Mouse (Mus musculus) megakaryocyte-erythroid progenitor cell, adult 5-6 weeks (primary cell): ENCODE measurements around the gene Dnajb1. TPM values are rescaled to one million over a fixed set of nuclear protein-coding genes. Genes with fewer than 3 reads are reported as not detected.

Experiments used
- ATAC-seq: replicated peaks from 2 replicates; pipeline ENCODE4 v1.8.0; 2016; ENCODE audit warnings: mild to moderate bottlenecking, inconsistent platforms; ENCODE audit not compliant: severe bottlenecking, poor library complexity, low FRiP score, low TSS enrichment
- total RNA-seq, 2 experiments: library from RNA; stranded (forward) in 1 of 2; stranded (reverse) in 1 of 2; fragments of 200-1000, 215-1000 nt in 1 of 2; fragments of >200 nt in 1 of 2; fragmentation: Nextera tagmentation in 1 of 2; gene quantifications; 2 replicates each; pipeline ENCODE4 v1.2.3; 2014 to 2017

Gene Dnajb1
- total RNA-seq, 2 experiments from 2014 or later, result 50.2 to 52.6 TPM

DNA sequence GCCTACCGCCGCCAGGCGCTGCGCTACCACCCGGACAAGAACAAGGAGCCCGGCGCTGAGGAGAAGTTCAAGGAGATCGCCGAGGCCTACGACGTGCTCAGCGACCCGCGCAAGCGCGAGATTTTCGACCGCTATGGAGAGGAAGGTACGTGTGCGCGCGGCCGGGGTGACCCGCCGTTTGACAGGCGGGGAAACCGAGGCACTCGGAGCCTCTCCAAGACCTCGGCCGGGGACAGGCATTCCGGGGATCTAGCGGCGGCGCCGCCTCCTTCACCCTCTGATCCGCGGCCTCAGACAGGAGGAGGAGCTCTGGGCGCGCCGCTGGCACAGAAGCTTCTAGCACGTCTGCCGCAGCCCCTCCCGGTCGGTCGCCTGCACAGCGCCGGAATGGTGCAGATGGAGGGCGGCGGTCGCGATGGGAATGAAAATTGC lies 421 bp downstream of the Dnajb1 start:
- peak; percentile 66 for ATAC-seq

DNA sequence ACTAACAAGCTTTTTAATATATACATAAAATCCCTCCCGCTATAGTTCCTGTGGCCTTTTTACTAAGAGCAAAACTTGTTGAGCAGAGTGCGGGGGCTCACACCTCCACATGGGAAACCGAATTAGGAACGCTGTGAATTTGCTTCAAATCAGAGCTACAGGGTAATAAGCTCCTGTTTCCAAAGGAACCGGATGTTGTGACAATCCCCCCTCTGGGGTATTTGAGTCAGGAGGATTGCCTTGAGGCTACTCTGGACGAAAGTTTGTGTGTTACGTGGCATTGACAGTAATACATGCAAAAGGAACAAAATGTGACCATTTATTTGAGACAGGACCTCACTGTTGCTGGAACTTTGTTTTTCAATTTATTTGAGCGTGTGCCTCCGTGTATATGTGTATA lies 1.1 kb downstream of the Dnajb1 start:
- no peak for ATAC-seq

DNA sequence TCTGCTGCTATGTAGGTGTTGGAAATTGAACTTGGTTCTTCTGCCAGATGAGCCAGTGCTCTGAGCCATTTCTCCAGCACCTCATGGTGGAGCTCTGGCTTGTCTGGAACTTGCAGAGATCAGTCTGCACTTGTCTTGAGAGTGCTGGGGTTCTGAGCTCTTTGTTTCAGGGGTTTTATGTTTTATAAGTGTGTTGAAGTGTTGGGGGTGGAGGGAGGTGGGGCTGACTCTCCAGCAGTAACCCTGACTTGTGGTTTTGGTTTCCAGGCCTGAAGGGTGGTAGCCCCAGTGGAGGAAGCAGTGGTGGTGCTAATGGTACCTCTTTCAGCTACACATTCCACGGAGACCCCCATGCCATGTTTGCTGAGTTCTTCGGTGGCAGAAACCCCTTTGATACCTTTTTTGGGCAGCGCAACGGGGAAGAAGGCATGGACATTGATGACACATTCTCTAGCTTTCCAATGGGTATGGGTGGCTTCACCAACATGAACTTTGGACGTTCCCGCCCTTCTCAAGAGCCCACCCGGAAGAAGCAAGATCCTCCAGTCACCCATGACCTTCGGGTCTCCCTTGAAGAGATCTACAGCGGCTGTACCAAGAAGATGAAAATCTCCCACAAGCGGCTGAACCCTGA lies 1.7 kb downstream of the Dnajb1 start:
- ATAC-seq, result no peak

DNA sequence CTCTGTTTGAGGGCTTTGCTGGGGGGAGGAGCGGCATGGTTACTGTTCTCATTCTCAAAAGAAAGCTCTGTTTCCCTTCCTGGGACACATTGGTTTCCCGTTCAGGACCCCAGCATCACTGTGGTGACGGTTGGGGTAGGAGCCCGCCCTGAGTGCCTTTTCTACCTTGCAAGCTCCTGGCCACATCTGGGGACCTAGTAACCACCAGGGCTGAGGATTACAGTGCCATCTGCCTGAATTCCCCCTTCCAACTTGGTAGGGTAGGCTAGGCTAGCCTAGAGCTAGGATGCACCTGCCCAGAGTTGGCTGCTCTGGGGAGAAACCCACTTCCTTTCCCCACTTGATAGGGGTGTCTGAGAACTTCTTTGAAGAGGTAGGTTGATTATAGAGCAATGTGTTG lies 3.9 kb downstream of the Dnajb1 start:
- no peak for ATAC-seq

DNA sequence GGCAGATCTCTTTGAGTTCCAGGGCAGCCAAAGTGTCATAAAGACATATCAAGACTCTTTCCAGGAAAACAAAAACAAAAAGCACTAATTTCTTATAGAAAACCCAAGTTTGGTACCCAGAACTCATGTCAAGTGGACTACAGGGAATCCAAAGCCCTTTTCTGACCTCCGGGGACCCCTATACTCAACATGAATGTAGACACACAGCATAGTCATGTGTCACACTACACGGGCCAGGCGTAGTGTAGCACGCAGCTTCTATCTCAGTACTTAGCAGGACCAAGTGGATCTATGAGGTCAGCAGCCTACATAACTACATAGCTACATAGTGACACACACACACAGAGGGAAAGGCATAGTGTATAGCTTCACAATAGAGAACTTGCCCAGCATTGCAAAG lies 5.7 kb downstream of the Dnajb1 start:
- no peak for ATAC-seq

DNA sequence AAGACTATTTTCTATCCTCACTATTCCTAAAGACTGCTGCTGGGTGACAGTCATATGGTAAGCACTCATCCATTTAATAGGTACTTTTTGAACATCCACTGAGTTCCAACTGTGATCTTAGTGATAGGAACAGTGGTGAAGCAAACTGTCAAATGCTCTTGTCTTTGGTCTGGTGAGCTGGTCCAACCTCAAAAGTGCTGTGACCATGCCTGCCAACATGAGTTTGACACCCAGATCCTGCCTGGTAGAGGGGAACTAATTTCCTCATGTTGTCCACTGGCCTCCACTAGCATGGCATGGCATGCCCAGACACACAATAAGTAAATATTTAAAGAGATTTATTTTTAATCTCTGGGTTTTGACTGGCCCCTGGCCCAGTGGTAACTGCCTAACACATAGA lies 8.6 kb downstream of the Dnajb1 start:
- ATAC-seq, result no peak

DNA sequence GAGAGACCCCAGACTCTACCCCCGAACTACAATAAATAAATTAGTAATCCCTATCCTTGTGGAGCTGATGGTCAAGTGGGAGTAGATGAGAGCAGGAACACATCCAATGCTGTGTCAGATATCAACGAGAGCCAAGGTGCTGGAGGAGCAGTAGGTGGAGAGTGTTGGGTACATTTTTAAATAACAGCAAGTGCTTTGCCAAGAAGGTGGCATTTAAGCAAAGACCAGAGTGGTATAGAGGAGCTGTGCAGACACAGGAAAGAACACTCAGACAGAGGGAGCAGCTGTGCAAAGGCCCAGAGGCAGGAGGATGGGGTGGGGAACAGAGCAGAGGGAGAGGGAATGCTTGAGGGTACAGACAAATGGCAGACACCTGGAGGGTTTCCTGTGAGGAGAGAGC lies 9.1 kb downstream of the Dnajb1 start:
- ATAC-seq, result no peak

DNA sequence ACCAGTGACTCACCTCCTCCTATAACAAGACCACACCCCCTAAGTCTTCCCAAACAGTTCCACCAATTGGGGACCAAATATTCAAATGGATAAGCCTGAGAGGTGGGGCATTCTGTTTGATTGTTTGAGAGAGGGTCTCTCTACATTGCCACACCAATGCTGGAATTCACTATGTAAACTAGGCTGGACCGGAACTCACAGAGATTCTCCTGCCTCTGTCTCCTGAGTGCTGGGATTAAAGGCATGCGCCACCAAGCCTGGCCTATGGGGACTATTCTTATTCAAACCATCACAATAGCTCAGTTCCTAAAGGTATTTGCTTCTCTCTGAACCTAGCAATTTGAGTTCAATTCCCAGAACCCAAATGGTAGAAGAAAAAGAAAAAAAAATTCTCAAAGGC lies 10.6 kb downstream of the Dnajb1 start:
- ATAC-seq, result no peak

DNA sequence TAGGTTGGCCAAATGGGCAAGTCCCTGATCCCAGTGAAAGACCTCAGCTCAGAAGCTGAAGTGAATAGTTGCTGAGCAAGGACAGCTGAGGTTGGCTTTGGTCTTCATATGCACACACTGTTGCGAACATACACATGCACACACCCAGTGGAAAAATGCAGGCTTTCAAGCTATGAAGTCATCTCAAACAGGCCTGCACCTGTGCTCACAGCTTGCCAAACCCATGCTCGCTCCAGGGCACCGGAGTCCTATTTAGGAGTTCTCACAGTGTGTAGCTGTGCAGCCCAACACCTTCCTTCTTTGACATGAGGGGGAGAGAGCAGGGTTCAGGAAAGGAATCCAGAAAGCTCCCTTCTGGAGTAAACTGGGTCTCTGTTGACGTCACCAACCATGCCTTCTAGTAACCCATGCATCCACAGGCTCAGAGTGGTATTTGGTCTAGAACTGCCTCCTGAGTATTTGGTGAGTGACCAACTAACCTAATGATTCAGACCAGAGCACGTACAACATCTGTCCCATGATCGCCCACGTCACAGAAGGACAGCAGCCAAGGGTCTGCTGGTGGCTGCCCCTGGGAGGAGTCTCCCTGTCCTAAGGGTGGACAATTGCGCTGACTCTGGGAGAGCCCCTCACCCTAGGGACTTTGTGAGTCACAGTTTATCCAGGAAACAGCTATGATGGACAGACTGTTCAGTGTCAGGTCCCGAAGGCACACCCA lies 11.7 kb downstream of the Dnajb1 start:
- no peak for ATAC-seq

DNA sequence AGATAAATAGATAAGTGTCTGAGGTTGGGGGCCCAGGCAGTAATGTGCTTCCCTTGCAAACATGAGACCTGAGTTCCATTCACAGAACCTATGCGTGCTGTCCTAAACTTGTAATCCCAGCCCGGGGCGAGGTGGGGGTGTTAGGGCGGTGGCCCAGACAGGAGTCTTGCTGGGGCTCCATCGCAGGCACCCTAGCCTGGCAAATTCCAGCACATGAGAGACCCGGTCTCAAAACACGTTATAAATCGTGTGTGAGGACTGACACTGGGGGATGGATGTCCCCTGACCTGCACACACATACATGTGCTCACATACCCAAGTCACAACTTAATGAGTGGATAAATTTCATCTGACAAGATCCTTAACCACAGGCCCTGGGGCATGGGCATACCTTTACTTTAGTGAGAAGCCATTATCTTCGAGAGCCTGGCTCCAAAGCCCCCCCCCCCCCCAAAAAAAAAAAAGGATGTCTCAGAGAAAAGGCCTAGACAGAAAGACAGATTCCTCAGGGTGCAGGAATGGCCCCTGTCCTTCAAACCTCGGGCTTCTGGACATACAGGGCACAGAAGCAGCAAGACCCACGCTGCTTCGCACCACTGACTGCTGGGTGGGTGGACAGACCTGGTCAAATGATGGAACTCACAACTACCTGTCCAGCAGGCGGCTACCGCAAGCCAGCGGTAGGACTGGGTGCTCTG lies 13.8 kb downstream of the Dnajb1 start:
- no peak for ATAC-seq

DNA sequence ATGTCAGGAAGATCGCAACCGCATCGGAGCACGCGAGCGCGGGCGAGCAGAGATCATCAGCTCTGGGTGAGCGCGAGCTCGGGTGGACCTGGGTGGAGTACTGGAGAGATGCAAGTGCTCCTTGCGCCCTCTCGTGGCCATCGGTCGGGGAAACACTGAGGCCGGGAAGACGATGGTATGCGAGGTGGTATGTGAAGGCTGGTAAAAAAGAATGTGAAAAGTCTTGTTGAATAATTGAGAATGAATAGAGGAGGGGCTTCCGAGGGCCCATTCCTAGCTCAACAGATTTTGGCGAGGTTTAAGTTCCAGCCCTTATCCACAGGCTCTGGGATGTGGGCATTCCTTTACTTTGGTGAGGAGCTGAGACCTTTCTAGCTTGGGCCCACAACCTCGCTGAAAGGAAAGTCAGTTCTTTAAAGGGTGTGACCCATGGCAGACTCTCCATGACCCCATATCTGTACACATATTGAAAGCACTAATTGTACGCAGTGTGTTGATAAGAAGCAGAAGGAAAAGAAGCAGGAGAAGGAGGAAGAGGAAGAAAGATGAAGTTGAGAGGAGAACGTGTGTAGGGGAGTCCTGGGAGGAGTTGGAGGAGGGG lies 14.5 kb downstream of the Dnajb1 start:
- peak; percentile 73 for ATAC-seq

DNA sequence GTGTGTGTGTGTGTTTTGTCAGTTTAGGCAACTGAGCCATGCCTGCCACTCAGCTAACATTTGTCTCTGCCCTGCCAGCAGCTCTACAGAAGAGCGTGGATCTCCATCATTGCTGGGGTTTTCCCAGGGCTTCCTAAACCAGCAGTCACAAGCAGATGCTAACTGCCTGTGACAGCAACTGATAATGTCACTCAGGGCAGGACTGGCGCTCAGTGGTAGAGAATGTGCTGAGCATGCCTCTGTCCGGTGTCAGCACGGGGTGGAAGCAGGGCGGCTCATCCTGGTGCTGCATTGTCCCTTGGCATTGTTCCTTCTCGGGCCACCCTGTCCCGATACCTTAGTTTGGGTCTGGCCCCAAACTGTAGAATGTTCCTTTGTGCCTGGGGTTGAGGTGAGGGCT lies 15.6 kb downstream of the Dnajb1 start:
- ATAC-seq, result peak; percentile 53

DNA sequence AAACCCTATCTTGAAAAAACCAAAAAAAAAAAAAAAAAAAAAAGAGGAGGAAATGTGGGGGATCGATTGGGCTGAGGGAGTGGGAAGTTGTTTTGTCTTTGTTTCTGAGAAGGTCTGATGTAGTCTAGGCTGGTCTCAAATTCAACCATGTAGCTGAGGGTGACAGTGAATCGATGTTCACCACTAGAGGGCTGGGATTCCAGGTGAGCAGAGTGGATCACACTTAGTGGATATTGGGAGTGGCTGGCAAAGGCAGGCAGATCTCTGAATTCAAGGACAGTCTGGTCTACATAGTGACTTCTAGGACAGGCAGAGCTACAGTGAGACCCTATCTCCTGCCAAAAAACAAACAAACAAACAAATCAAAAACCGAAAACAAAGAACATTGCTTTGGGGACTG lies 16.7 kb downstream of the Dnajb1 start:
- ATAC-seq, result no peak

DNA sequence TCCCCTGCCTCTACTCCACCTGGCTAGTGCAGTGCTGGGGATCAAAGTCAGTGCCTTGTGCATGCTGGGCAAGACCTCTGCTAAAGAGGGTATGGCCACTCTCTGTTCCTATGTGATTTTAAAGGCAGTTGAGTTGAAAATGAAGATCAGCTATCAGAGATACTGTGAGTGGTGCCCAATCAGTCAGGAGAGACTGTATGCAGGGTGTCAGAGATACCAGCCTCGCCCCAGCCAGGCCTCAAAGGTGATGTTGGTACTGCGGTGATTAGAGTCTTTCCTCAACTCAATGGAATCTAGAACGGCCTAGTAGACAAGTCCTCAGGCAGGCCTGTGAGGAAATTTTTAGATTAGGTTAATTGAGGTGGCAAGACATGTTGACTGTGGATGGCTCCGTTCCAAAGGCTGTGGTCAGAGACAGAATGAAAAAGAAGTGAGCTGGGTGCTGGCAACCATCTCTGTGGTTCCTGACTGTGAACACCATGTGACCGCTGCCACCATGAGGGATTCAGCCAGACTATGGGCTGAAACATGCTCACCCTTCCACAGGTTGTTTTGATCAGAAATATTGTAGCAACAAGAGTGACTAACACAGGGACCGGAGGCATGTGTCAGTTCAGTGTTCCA lies 17.8 kb downstream of the Dnajb1 start:
- peak; percentile 79 for ATAC-seq

DNA sequence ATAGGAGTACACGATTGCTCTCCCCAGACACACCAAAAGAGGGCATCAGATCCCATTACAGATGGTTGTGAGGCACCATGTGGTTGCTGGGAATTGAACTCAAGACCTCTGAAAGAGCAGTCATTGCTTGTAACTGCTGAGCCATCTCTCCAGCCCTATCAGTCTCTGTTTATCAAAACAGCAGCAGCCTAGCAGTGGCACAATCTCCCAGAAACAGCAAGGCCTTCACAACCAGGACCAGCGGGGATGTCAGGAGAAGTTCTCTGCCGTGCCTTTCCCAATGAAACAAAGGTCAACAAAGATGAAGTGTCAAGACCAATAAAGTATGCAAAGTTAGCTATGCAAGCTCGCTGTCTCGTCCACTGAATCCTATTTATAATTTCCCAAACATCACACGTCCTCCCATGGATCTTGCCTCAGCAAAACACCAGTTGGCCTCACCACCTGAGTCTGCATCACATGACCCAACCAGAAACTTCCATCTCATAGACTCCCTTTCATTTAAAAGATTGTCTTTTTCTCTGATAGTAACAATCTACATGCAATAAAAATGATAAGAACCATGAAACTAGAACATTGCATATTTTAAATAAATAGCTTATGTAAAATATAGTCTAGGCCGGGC lies 24.2 kb downstream of the Dnajb1 start:
- ATAC-seq, result peak; percentile 75

DNA sequence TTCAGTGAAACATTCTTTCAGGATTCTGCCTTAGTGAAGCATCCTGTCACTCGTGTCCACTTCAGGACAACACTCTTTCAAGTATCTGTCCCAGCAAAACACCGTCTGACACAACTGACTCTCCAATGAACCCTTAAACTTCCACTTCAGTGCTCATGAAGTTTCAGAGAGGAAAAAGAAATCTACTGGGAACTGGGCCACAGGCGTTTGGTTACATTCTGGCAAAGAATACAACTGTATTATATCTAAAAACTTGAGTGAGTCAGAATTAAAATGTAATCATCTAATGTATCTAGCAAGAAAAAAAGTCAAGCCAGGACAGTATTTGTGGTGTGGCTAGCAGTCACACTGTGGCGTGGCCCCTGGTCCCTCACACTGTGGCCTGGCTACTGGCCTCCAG lies 30.9 kb downstream of the Dnajb1 start:
- ATAC-seq, result no peak

DNA sequence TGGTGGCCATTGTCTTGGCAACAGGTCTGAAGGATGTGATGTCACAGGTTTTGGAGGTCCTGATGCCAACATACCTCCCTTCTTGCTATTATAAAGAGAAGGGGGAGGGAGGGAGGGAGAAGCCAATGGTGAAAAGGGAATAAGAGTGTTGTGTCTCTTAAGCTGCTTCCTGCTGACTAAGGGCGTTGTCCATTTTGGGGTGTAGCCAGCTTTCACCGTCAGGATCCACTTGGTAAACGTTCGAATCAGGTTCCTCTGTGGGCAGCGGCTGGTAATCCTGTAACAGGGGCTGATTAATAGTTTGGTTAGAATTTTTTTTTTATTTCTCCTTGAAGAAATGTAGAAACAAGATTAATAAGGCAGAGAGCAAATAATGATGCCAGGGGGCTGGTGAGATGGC lies 31.7 kb downstream of the Dnajb1 start:
- ATAC-seq, result no peak

DNA sequence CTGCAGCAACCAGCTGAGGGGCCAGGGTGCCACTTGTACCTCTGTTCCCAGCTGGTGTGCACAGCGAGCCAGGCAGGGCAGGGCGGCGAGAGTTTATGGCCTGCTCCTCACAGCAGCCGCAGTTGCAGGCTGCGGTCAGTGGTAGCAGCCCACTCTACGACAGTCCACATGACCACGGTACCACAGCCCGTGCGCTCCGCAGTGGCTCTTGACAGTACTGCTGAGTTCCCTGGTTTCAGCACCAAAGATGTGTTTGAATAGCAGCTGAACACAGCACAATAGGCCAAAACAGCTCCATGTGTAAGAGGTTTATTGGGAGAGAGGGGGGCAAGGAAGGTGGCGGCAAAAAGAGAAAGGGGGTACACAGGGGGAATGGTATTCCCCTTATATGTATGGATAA lies 39.5 kb downstream of the Dnajb1 start:
- no peak for ATAC-seq

DNA sequence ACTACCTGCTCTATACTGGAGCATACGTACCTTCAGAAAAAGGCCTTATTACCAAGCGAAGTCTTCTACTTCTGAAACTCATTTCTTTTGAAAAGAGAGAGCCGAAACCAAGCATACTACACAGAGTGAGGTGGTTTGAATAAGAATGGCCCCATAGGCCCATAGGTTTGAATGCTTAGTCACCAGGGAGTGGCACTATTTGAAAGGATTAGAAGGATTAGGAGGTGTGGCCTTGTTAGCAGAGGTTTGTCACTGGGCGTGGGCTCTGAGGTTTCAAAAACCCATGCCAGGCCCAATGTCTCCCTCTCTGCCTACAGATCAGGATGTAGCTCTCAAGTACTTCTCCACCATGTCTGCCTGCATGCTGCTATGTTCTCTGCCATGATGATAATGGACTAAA lies 40.0 kb downstream of the Dnajb1 start:
- ATAC-seq, result no peak

DNA sequence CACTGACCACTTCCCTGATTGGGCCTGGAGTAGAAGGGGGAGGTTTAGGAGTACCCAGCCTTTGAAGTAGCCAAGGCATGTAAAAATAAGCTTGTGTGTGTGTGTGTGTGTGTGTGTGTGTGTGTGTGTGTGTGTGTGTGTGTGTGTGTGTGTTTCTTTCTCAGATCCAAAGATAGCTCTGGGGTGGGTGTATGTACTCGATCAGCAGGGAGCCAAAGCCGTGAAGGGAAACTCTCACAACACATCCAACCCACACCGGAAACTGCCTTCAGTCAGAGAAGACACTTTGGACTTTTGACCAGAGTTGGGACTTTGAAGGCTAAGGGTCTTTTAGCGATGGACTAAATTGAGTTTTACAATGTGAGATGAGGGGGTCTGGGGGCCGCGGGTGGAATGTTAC lies 41.7 kb downstream of the Dnajb1 start:
- ATAC-seq, result no peak
